Mouse (Mus musculus) layer of hippocampus, adult 8-10 months (tissue): Measurements from ENCODE around the gene 1700029H14Rik. TPM values are rescaled to one million over a fixed set of nuclear protein-coding genes. Genes with fewer than 3 reads are reported as not detected.
A peak's percentile ranks its signal among the peaks of the same experiment; 100 is the strongest.

ENCODE experiments used
- DNase-seq, 2 experiments: peaks; one replicate each; pipeline ENCODE4 v3.0.0; 2022; ENCODE audit warnings: low spot score in 2 of 2
- total RNA-seq, 4 experiments: library from RNA; stranded (reverse); gene quantifications; 2 replicates each; pipeline ENCODE4 v1.2.4; 2022

The 1700029H14Rik gene
- total RNA-seq, 4 experiments from 2014 or later, result not detected

GRCm38 (mm10) chr8:13546421-13546820 lies 15.8 kb downstream of the 1700029H14Rik start:
- no peak for DNase-seq

GRCm38 (mm10) chr8:13541526-13541925 lies 20.7 kb downstream of the 1700029H14Rik start:
- no peak for DNase-seq

- DNase-seq, result no peak
These were observed 22.1 kb downstream of the 1700029H14Rik start for GRCm38 (mm10) chr8:13540122-13540521.

- peak; percentile 69 to 76 for DNase-seq
These were observed 23.4 kb downstream of the 1700029H14Rik start for GRCm38 (mm10) chr8:13538821-13539220.

GRCm38 (mm10) chr8:13537102-13537501 lies 25.2 kb downstream of the 1700029H14Rik start:
- no peak for DNase-seq

DNA sequence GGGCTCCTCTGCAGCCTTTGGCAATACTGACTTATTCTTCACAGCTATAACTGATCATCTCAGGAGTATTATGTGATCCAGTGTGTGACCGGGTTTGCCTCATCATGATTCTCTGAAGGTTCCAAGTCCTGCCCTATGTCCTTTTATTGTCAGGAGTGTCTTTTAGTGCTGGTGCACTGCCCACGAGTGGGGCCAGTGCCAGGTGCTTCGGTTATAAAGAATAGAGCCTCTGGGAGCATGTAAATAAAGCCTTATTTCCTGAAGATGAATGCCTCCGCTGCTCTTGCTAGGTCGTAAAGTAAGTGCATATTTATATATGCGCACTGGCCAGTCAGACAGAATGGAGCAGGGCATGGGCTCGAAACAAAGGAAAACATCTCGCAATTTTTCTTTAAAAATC lies 29.1 kb downstream of the 1700029H14Rik start:
- no peak for DNase-seq

DNA sequence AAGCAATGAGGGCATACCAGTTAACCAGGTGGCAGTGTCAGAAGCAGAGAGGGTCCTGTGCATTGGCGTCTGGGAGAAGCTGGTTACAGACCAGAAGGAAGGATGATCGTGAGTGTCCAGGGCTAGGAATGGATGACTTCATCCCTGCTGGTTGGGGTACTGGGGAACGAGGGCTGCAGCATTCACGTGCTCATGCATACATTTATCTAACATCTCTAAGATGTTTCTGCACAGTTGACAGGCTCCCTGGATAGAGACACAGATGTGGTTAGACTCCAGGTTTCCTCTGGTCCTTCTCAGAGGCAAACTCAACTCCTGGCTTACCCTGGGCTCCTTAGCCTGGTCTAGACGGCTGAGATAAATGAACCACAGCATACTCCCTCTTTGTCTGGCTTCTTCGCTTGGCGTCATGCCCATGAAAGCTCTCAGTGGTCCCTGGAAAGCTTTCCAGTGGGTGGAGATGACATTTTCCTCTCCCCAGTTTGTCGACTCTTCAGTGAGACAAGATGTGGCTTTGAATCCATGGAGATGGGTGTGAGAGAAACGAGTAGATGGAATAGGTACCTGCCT lies 30.6 kb downstream of the 1700029H14Rik start:
- DNase-seq, result no peak

GRCm38 (mm10) chr8:13530941-13531340 lies 31.3 kb downstream of the 1700029H14Rik start:
- peak; percentile 39 to 42 for DNase-seq

DNA sequence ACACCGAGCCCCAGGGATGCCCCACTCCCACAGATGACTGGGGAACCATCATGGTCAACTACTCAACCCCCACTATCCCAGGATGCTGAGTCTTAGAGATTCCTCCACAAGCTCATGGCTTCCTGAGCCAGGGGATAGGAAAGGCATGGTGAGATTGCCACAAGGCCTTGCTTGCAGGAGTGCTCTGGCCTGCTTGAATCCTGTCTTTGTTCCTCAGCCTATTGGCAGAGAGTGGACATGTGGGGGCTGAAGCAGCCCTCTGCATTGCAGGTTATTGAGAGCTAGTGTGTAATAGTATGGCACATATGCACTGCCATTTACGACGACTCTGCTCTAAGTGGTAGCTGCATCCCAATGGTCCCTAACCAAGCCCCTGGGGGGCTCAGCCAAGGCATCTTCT lies 31.9 kb downstream of the 1700029H14Rik start:
- no peak for DNase-seq

DNA sequence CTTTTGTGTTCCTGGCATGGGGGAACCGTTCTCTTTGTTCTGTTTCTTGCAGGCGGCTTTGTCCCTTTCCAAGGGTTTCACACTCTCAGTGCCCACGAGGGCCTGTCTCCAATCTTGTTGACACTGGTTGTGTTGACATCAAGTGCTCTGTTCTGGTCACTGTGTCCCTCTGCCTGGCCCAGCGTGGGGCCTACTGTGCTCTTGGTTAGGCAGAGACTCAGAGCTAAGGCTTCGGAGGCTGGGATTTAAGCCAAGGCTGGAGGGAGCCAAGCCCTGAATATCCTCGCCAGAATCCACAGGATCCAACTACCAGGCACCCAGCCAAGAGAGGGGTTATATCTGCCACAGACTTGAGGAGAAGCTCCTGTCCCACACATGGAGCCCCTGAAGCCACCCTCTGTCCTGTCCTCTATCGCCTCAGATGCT lies 32.4 kb downstream of the 1700029H14Rik start:
- DNase-seq, result peak; percentile 69 to 70

DNA sequence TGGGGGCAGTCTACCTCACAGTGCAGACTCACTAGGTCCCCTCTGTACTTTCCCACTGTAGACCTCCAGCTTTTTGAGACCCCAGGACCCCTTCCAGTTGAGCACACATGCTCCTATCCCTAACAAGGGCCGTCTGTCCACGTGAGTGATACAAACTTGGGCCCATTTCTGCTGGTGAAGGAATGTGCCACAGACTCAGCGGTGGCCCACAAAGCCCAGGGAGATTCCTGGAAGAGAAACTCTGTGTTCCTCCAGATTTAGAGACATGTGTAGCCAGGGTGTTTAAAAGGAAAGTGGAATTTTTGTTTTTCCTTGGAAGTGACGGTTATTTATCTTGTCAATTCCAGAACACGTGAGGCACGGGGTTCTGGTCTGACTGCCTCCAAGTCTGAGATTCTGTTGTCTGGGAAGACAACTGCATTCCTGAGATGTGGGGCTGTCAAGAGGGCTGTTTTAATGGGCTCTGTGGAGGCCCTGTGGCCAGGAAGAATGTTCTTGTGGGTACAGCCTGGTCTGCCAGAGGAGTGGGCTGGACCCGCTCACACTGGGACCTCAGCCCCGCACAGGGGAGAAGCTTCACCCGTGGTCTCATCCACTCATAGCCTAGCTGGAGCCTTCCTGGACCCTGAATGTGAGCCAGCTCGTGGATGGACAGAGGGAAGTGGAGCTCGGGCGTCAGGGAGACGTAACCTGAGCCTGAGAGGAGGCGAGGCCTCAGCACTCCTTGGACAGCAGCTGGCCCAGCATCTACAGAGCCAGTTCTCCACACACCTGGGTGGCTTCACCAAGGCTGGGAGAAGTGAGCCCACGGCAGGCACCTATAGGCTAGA lies 33.0 kb downstream of the 1700029H14Rik start:
- DNase-seq, result no peak

DNA sequence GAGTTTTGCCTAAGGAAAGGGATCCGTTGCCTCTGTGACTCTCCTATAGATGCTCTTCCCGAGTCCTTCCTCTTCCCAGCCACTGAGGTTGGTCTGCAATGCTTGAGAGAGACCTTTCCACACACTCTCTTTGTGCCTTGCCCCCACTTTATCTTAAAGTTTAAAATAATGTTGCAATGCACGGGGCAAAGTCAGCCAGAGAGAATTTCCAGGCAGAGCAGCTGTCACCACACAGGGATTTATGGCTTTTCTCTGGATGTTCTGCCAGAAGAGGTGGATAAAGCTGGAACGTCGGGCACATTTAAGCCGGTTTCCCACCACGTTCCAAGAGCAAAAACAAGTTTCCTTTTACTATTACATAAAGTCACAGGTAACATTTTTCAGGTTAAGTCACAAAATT lies 40.9 kb downstream of the 1700029H14Rik start:
- DNase-seq, result no peak

DNA sequence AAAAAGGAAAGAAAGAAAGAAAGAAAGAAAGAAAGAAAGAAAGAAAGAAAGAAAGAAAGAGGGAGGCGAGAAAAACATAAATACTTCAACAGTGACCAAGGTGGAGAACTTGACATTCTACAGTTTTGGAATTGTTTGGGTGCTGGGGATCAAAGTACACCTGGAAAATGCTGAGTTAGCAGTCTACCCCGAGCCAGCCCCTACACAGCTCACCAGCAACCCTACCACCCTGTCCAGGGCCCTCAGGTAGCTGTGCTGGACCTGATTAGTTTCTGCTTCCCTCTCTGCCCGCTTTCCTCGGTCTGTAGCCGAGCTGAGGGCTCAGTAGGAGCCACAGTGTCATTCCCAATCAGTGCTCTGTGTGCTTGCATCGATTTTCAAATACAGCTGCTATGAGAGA lies 41.9 kb downstream of the 1700029H14Rik start:
- DNase-seq, result no peak

DNA sequence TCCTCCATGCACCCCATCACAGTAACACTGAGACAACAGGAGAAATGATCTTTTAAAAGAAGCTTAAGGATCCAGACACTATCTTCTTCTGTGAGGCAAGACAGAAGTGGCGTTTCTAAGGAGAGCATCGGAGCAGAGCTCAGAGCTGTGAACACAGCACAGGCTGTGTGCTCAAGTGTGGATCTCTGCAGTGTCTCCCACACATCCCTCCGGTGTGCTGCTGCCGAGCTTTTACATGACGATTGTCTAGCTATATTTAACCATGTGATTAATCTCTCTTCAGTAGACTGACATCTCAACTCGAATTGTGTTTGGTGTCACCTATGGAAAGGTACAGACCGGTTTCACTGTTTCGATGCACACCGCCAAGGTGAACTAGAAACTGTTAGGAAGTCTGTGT lies 42.8 kb downstream of the 1700029H14Rik start:
- DNase-seq, result peak in 1 of 2 experiments; percentile 35

DNA sequence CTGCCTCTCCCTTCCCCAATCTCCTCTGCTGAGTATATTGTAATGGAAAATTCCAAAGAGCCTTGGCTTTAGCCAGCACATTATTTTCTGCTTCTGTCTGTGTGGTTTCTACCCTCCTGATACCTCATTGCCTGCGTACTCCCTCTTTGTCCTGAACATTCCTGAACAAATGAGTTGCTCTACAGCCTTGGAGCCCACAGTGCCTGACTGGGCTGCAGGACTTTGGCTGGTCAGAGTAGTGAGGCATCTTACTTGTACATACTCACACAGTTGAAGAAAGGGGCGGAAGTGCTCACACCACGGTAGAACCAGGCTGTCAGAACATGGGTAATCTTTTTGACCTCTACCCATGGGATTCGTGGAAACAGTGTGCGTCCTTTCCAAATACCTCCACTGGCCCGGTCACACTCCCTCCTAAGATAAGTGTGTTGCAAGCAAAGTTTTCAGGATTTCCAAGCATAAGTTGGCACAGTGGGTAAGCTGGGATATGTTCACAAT lies 44.9 kb downstream of the 1700029H14Rik start:
- DNase-seq, result no peak

GRCm38 (mm10) chr8:13516728-13517127 lies 45.5 kb downstream of the 1700029H14Rik start:
- DNase-seq, result no peak

DNA sequence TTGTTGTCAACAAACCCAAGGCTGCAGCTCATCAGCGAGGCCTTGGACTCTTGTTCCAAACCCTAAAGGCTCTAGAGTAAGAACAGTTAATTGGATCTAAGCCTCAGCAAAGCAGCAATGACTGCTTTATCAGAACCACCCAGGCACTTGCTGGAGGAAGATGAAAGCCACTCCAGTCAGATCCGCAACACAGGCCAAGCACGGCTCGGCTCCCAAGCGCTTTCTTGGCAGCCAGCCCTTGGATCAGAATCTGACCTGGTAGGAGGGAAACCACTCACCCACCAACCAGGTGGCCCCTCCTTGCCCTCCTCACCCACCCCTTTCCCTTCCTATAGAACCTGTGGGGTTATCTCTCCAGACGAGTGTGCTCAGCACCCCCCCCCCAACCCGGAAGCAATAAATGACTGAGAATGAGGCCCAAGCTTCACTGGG lies 46.2 kb downstream of the 1700029H14Rik start:
- no peak for DNase-seq

GRCm38 (mm10) chr8:13513556-13514370 lies 48.5 kb downstream of the 1700029H14Rik start:
- DNase-seq, result no peak

DNA sequence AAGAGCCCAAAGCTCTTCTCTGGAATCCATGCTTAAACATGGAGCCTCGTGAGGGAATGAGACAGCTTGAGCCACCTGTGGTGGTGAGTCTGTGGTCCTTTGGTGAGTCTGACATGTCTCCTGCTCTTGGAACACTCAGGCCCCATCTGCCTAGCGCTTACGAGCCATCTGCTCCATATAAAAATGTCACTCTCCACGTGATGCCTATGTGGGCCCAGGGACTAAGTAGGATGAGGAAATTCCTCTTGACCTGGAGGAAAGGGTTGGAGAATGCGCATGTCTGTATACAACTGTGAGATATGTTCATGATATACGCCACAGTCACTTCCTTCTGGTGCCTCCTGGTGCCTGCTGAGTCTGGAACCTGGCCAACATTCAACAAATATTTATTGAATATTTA lies 49.6 kb downstream of the 1700029H14Rik start:
- no peak for DNase-seq

GRCm38 (mm10) chr8:13512016-13512415 lies 50.2 kb downstream of the 1700029H14Rik start:
- DNase-seq, result no peak

- no peak for DNase-seq
These were observed 54.9 kb downstream of the 1700029H14Rik start for GRCm38 (mm10) chr8:13507284-13507937.
